ENCODE assay signal across 11 mouse cellular contexts in genomic region chr13:25150154-25150781, GRCm38 (mm10).
DNase-seq lines count a peak whose midpoint lies in the region; ATAC-seq and TF ChIP-seq lines count a peak whose summit lies in the region.
"Had no signal": no experiment of that assay in that cellular context is flagged by ENCODE, and none has a peak within 500 bp of the region (broad histone marks: within the 10 kb centered on the region; RNA-seq: fewer than 3 reads in every experiment).

No protein-coding gene starts in this region.

- no peak for TF ChIP-seq EP300 in liver, embryonic 14.5 days (IDR thresholded peaks at IDR 0.05; ENCODE audit: low read depth)
- no peak for TF ChIP-seq EP300 in liver, postnatal 0 days (IDR thresholded peaks at IDR 0.05; ENCODE audit: low read depth)

- no peak overlapping the region for H3K27ac ChIP-seq in heart, embryonic 10.5 days
- H3K27ac ChIP-seq in liver, embryonic 14.5 days: no peak overlapping the region
- no peak overlapping the region for H3K27ac ChIP-seq in liver, postnatal 0 days (ENCODE audit: low read depth)
- H3K27ac ChIP-seq in midbrain, postnatal 0 days (ENCODE audit: low read depth, low read length): no peak overlapping the region
- H3K27ac ChIP-seq in left cerebral cortex, adult 2 months: no peak overlapping the region
- H3K27ac ChIP-seq: embryonic facial prominence, embryonic 13.5 days; stomach, embryonic 15.5 days had no signal

- peaks cover 5% of the 10 kb centered on the region; the same call in 1 of the 2 replicates for H3K4me1 ChIP-seq in heart, embryonic 10.5 days
- H3K4me1 ChIP-seq in liver, embryonic 14.5 days (replicated peaks; ENCODE audit: control insufficient read depth in 2 of 2, insufficient read depth in 2 of 2, low read length in 1 of 2): no peaks in the 10 kb centered on the region
- no peaks in the 10 kb centered on the region for H3K4me1 ChIP-seq in liver, postnatal 0 days (ENCODE audit: insufficient read depth)
- no peaks in the 10 kb centered on the region for H3K4me1 ChIP-seq in midbrain, postnatal 0 days (ENCODE audit: insufficient read depth, low read length)
- H3K4me1 ChIP-seq: embryonic facial prominence, embryonic 13.5 days; stomach, embryonic 15.5 days had no signal

- no peaks in the 10 kb centered on the region for H3K27me3 ChIP-seq in heart, embryonic 10.5 days (ENCODE audit: insufficient read depth, poor library complexity, severe bottlenecking)
- no peaks in the 10 kb centered on the region; the same call in 1 of the 2 replicates for H3K27me3 ChIP-seq in liver, embryonic 14.5 days (ENCODE audit: control insufficient read depth, insufficient read depth, low read length)
- H3K27me3 ChIP-seq in liver, postnatal 0 days (ENCODE audit: insufficient read depth, low read length): no peaks in the 10 kb centered on the region
- no peaks in the 10 kb centered on the region for H3K27me3 ChIP-seq in midbrain, postnatal 0 days (ENCODE audit: insufficient read depth, low read length)
- H3K27me3 ChIP-seq: embryonic facial prominence, embryonic 13.5 days; stomach, embryonic 15.5 days had no signal

- peak; percentile 33; the same call in 1 of the 2 replicates for TF ChIP-seq CTCF in liver, embryonic 14.5 days (IDR thresholded peaks at IDR 0.05; ENCODE audit: low read depth)
- TF ChIP-seq CTCF in liver, postnatal 0 days (IDR thresholded peaks at IDR 0.05; ENCODE audit: low read depth): no peak
- TF ChIP-seq CTCF in midbrain, postnatal 0 days (IDR thresholded peaks at IDR 0.05): peak; percentile 34; the same call in 1 of the 2 replicates
- no peak; the same call in none of the 2 replicates for TF ChIP-seq CTCF in left cerebral cortex, adult 2 months (IDR thresholded peaks at IDR 0.05)

- no peaks in the 10 kb centered on the region for H3K36me3 ChIP-seq in heart, embryonic 10.5 days
- no peaks in the 10 kb centered on the region for H3K36me3 ChIP-seq in liver, embryonic 14.5 days (replicated peaks; ENCODE audit: control insufficient read depth, insufficient read depth, low read depth)
- H3K36me3 ChIP-seq in liver, postnatal 0 days (replicated peaks; ENCODE audit: insufficient read depth, low read length): no peaks in the 10 kb centered on the region
- H3K36me3 ChIP-seq in midbrain, postnatal 0 days (ENCODE audit: insufficient read depth, low read length): no peaks in the 10 kb centered on the region
- H3K36me3 ChIP-seq: embryonic facial prominence, embryonic 13.5 days; stomach, embryonic 15.5 days had no signal

- H3K9ac ChIP-seq in liver, embryonic 14.5 days (replicated peaks): no peak overlapping the region
- no peak overlapping the region for H3K9ac ChIP-seq in liver, postnatal 0 days (replicated peaks)
- H3K9ac ChIP-seq in midbrain, postnatal 0 days (replicated peaks; ENCODE audit: low read length, poor library complexity, severe bottlenecking): no peak overlapping the region
- H3K9ac ChIP-seq: embryonic facial prominence, embryonic 13.5 days; stomach, embryonic 15.5 days had no signal

- no peaks in the 10 kb centered on the region for H3K9me3 ChIP-seq in heart, embryonic 10.5 days
- H3K9me3 ChIP-seq in liver, embryonic 14.5 days (ENCODE audit: control insufficient read depth, low read length): no peaks in the 10 kb centered on the region
- H3K9me3 ChIP-seq in liver, postnatal 0 days (ENCODE audit: low read length): no peaks in the 10 kb centered on the region
- no peaks in the 10 kb centered on the region for H3K9me3 ChIP-seq in midbrain, postnatal 0 days (ENCODE audit: low read length)
- H3K9me3 ChIP-seq: embryonic facial prominence, embryonic 13.5 days; stomach, embryonic 15.5 days had no signal

- no peak overlapping the region for H3K4me2 ChIP-seq in liver, embryonic 14.5 days (ENCODE audit: low read depth)
- no peak overlapping the region for H3K4me2 ChIP-seq in liver, postnatal 0 days (ENCODE audit: low read depth, low read length)
- H3K4me2 ChIP-seq in midbrain, postnatal 0 days (ENCODE audit: low read depth, low read length, poor library complexity, severe bottlenecking): no peak overlapping the region
- H3K4me2 ChIP-seq: embryonic facial prominence, embryonic 13.5 days; stomach, embryonic 15.5 days had no signal

- intact Hi-C loops in left cerebral cortex, adult 2 months (cut with DNase I): no loop called here

- no peak for ATAC-seq in liver, embryonic 14.5 days (ENCODE audit: insufficient read depth)
- no peak for ATAC-seq in liver, postnatal 0 days
- no peak for ATAC-seq in midbrain, postnatal 0 days (ENCODE audit: low FRiP score)

- WGBS in heart, embryonic 10.5 days: 20% methylated on average over 17 of the region's 17 CpGs
- 18% methylated on average over 17 of the region's 17 CpGs for WGBS in liver, embryonic 14.5 days (ENCODE audit: insufficient replicate concordance)
- WGBS in liver, postnatal 0 days (ENCODE audit: insufficient replicate concordance): 31% methylated on average over 17 of the region's 17 CpGs
- 28% methylated on average over 17 of the region's 17 CpGs for WGBS in midbrain, postnatal 0 days

- H3K4me3 ChIP-seq in heart, embryonic 10.5 days: peak overlapping the region; percentile 35; the same call in 1 of the 2 replicates
- no peak overlapping the region for H3K4me3 ChIP-seq in liver, embryonic 14.5 days (ENCODE audit: insufficient read depth in 1 of 2, low read depth in 2 of 2, low read length in 2 of 2)
- H3K4me3 ChIP-seq in liver, postnatal 0 days (ENCODE audit: low read depth, low read length): no peak overlapping the region
- H3K4me3 ChIP-seq in midbrain, postnatal 0 days (ENCODE audit: low read depth, low read length): no peak overlapping the region
- no peak overlapping the region for H3K4me3 ChIP-seq in left cerebral cortex, adult 2 months
- H3K4me3 ChIP-seq: embryonic facial prominence, embryonic 13.5 days; stomach, embryonic 15.5 days had no signal

- DNase-seq in heart, embryonic 10.5 days (ENCODE audit: low spot score): no peak
- DNase-seq in heart, adult 9 months (ENCODE audit: low spot score in 2 of 2): no peak
- DNase-seq in liver, embryonic 14.5 days (ENCODE audit: low read depth in 3 of 3, low spot score in 3 of 3): no peak
- no peak for DNase-seq in liver, postnatal 0 days
- peak; percentile 7 for DNase-seq in kidney, adult 11 months
- DNase-seq in midbrain, postnatal 0 days (ENCODE audit: low spot score): peak; percentile 50
- DNase-seq in left cerebral cortex, adult 2 months (ENCODE audit: extremely low spot score in 1 of 2, low spot score in 2 of 2): no peak
- no peak for DNase-seq in thymus, postnatal 14 days
- DNase-seq: gastrocnemius, postnatal 10 days had no signal

Comparison
In these comparisons a context has a peak if more than half of its experiments do, and no peak if none do; other contexts are left out.
1. CTCF ChIP-seq: peak in liver, embryonic 14.5 days (single experiment) and midbrain, postnatal 0 days (single experiment); none in liver, postnatal 0 days (single experiment) and left cerebral cortex, adult 2 months (single experiment).
2. DNase-seq: peak in kidney, adult 11 months (single experiment) and midbrain, postnatal 0 days (single experiment); none in heart, embryonic 10.5 days (single experiment), heart, adult 9 months (0 of 2), liver, embryonic 14.5 days (0 of 3), liver, postnatal 0 days (single experiment), left cerebral cortex, adult 2 months (0 of 2) and thymus, postnatal 14 days (single experiment).